Mouse (Mus musculus) neural tube, postnatal 0 days (tissue): ENCODE measurements around the gene Lyrm1. TPM values are rescaled to one million over a fixed set of nuclear protein-coding genes. Genes with fewer than 3 reads are reported as not detected.

Source experiments
- polyA plus RNA-seq: library from polyadenylated mRNA; unstranded; fragments of >200 nt; fragmentation: Nextera tagmentation; extraction: Ambion mirVana; gene quantifications from 2 replicates; pipeline ENCODE4 v1.2.1, GENCODE M21; 2015

The Lyrm1 gene
- polyA plus RNA-seq, result 21.3 and 21.6 TPM in 2 replicates

DNA sequence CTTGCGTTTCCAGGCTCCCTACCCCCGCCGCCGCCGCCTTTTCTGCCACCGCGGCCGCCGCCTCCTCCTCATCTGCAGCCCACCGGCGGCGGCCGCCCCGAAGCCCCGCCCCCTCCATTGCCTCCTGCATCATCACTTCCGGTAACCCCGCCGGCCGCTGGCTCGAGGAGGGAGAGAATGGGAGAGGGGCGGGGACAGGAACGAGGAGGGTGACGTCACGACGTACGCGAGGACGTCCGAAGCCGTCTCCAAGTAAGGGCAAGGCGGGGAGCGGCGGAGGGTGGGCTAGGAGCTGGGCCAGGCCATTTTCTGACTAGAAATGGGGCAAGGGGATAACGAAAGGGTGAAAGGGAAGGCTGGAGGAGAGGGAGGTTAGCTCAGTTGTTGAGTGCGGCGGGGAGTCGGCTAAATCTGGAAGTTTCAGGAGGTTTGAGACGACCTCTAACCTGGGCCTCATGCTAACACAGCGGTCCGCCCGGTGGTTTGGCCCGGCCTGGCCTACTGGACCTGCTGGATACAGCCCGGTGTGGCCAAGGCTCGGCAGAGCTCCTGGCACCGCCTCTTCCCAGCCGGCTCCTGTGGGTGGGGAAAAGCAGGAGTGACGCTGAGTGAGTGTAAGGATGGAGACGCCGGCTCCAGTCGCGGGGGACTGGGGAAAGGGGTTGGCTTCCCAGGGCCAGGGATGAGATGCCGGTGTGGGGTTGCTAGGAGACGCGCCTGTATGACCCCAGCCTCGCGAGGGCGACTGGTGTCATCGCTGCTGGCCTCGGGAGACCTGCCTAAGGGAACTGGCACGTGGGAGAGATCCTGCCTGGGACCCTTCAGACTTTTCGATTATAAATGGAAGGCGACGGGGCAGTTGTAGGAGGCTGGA, at the start of gene Lyrm1, which contains the start of gene Dcun1d3:
TSS of gene Lyrm1 (plus strand) at position 223 of the 874 bp plus-strand sequence.
TSS of gene Dcun1d3 (minus strand) at position 660 of the 874 bp plus-strand sequence.

Other genes starting within 250 kb of the Lyrm1 start
- gene Acsm4, start 205.8 kb upstream of the Lyrm1 start, polyA plus RNA-seq, result not detected in 2 replicates
- 44.6 and 47.4 TPM in 2 replicates for gene Thumpd1, start 175.1 kb upstream of the Lyrm1 start, polyA plus RNA-seq
- gene Acsm3, start 134.9 kb upstream of the Lyrm1 start, polyA plus RNA-seq, result 0.13 and 0.43 TPM in 2 replicates
- 6.6 TPM in 2 replicates for gene Rexo5, start 101.9 kb upstream of the Lyrm1 start, polyA plus RNA-seq
- gene Eri2, start 101.8 kb upstream of the Lyrm1 start, polyA plus RNA-seq, result 9.0 and 9.4 TPM in 2 replicates
- gene Dcun1d3, start 437 bp downstream of the Lyrm1 start, polyA plus RNA-seq, result 11.3 and 11.8 TPM in 2 replicates
- gene Dnah3, start 199.4 kb downstream of the Lyrm1 start, polyA plus RNA-seq, result 0.03 TPM in 1 of 2 replicates, not detected in the other
- gene Tmem159, start 206.5 kb downstream of the Lyrm1 start, polyA plus RNA-seq, result 24.0 and 30.2 TPM in 2 replicates
- not detected in 2 replicates for gene Zp2, start 249.4 kb downstream of the Lyrm1 start, polyA plus RNA-seq